Mouse (Mus musculus) liver, adult (tissue): ENCODE results near the gene Cltb.

Source experiments
- GATA4 ChIP-seq: IDR thresholded peaks from 2 replicates; pipeline ENCODE4 v1.6.1; 2014; ENCODE audit warnings: mild to moderate bottlenecking, low read length; ENCODE audit not compliant: insufficient replicate concordance

Gene Cltb

DNA sequence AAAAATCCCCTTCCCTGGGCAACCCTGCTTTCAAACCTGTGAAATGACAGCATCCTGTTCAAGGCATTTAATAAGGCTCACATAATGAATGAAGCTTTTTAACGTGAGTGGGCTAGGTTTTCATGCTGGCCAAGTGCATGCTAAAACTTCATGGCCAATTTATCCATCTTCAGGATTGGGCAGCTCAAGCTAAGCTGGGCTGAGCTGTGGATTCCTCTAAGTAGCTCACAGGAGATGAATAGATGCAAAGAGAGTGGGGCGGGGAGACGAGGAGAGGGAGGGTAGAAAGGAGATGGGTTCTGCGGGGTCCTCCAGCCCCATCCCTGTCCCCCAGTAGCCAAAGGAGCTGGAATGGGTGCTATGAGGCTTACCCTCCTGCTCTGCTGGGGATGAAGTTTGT, 6.9 kb downstream of the Cltb start:
- no peak for TF ChIP-seq GATA4

- no peak for TF ChIP-seq GATA4
These were observed 7.6 kb downstream of the Cltb start for GRCm38 (mm10) chr13:54603501-54603900.

DNA sequence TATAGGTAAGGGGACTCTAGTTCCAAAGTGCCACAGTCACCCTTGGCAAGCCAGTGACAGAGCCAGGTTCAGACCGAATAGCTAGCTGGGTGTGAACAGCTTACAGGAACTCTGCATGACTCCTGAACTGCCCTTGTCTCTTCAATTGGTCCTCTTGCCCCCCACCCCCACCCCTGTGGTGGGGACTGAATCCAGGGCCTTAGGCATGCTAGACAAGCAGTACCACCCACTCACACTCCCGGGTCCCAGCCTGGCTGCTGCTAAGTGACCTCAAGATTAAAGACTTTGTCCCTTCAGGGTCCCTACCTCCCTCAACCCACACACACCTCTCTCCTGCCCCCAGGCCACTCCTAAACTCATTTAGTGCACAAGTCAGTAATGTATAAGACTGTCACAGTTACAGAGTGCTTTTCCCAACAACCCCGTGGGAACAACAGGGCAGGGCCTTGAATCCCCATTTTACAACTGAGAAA, 8.5 kb downstream of the Cltb start:
- no peak for TF ChIP-seq GATA4

DNA sequence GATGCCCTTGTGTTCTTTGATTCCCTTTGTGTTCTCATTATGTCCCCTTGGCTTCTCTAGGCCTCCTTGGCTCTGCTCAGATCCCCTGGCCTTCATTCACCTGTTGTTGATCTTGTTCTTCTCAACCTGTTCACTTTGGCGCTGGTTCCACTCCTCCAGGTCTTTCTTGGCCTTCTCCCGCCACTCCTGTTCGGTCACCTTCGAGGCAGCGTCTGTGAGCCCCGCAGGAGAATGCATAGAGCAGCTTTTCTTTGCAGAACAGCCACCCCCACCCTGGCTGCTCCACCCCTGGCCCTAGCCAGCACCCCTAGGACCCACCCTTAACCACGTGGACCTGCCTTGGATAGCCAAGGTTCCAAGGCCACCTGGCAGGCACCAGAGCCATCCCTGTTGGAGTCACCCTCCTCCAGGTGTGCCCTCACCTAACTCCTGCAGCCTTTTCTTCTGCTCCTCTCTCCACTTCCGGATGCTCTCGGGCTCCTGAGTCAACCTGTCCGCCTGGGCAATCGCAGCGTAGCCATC, 12.5 kb downstream of the Cltb start:
- TF ChIP-seq GATA4 = no peak

GRCm38 (mm10) chr13:54596870-54597269, 14.3 kb downstream of the Cltb start:
- no peak for TF ChIP-seq GATA4

GRCm38 (mm10) chr13:54596107-54596690, 14.9 kb downstream of the Cltb start:
- TF ChIP-seq GATA4 = no peak

DNA sequence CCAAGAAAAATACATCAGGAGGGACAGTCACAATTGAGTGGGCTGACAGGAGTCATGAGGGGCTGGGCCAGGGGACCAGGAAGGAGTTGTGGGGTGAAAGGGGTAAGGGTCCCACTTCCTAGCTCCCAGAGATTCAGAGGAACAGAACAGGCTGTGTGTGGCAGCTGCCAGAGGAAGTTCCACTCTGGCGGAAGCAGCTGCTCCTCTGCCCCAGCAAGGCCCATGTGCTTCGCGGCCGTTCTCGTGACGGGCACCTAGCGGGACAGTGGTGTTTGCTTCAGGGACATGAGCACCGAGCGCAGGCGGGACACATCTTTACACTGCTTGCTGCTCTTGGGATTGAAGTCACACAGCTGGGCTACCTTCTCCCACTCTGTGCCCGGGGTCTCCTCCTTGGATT, 17.5 kb downstream of the Cltb start:
- no peak for TF ChIP-seq GATA4

GRCm38 (mm10) chr13:54591776-54592356, 19.3 kb downstream of the Cltb start:
- no peak for TF ChIP-seq GATA4

GRCm38 (mm10) chr13:54589996-54590951, 20.9 kb downstream of the Cltb start, which contains the start of the genes Nop16 and Higd2a:
Gene Nop16, minus strand, starts transcription at chr13:54590090.
Gene Higd2a, plus strand, starts transcription at chr13:54590207.
- no peak for TF ChIP-seq GATA4

GRCm38 (mm10) chr13:54589414-54589995, 21.6 kb downstream of the Cltb start:
- no peak for TF ChIP-seq GATA4

DNA sequence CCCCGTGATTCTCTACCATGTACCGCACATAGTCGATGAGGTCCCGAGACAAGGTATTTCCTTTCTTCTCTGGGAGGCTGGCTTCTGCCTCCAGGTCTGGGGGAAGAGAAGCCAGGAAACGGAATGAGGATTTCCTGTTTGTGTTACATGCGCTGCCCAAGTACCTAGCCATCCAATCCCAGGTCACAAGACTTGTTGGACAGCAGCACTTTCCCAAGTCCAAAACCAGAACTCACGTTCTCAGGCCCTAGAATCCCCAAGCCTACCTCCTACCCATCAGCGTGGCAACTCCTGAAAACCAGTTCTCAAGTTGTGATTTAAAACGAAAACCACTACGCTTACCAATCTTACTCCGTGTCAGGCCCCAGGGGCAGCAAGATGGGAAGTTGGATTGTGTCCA, 25.3 kb downstream of the Cltb start:
- no peak for TF ChIP-seq GATA4

DNA sequence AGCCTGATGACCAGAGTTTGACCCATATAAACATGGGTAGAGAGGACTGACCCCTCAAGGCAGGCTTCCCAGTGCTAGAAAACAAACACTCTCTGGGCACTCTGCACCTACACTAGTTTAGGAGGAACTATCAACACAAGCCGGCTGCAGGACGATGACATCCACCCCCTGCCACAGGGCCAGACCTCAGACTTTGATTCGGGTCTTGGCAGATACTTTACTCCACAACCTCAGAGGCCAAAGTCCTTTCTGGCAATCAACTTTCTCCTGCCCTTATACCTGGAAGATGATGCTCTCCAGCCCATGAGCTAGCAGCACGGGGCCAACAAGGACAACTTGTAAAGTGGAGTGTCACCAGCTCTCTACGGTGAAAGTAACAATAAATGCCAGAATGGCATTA, 28.3 kb downstream of the Cltb start:
- no peak for TF ChIP-seq GATA4

DNA sequence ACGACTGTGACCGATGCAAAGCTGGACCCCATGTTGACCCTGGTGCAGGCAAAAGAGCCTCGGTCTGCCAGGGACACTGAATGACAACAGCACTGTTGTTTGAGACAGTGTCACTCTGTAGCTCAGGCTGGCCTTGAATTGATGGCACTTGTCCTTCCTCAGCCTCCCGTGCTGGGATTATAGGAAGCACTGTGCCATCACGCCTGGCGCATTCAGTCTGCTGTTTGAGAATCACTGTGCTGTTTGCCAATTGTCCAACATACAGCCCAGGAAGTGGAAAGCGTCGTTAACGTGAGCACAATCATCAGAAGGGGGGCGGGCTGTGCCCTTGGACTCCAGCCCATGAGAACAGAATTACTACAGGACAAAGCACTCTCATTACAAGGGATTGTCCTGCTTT, 29.0 kb downstream of the Cltb start:
- no peak for TF ChIP-seq GATA4

- TF ChIP-seq GATA4 = no peak
These were observed 29.8 kb downstream of the Cltb start for GRCm38 (mm10) chr13:54581385-54581784.
